Mouse (Mus musculus) CH12.LX (cell line): Measurements from ENCODE around the gene Wasf3. TPM values are rescaled to one million over a fixed set of nuclear protein-coding genes. Genes with fewer than 3 reads are reported as not detected.

Experiments
- DNase-seq: peaks from one replicate; pipeline ENCODE4 v3.0.0-alpha.2; 2013; ENCODE audit errors: extremely low read depth
- H3K27ac ChIP-seq: 2 replicates; pipeline ENCODE4 v1.5.1; 2012; ENCODE audit warnings: low read depth, mild to moderate bottlenecking, control low read depth, moderate library complexity; ENCODE audit not compliant: insufficient read depth
- H3K27me3 ChIP-seq: replicated peaks from 2 replicates; pipeline ENCODE3; 2012; ENCODE audit warnings: inconsistent platforms
- H3K36me3 ChIP-seq, 2 experiments: replicated peaks in 1 of 2; 2 replicates each; pipeline versions ENCODE3 to v1.6.1; 2012; ENCODE audit warnings: inconsistent platforms in 1 of 2, low read length in 1 of 2, mild to moderate bottlenecking in 1 of 2, mixed read lengths in 1 of 2, moderate library complexity in 1 of 2; ENCODE audit not compliant: control insufficient read depth in 1 of 2, insufficient read depth in 1 of 2
- H3K4me1 ChIP-seq, 2 experiments: 2 replicates each; pipeline ENCODE4 v1.6.1; 2012; ENCODE audit warnings: inconsistent platforms in 1 of 2, moderate library complexity in 1 of 2; ENCODE audit not compliant: insufficient read depth in 2 of 2, control insufficient read depth in 1 of 2
- H3K4me2 ChIP-seq: 2 replicates; pipeline ENCODE4 v1.6.1; 2012; ENCODE audit warnings: low read depth, mild to moderate bottlenecking, control low read depth; ENCODE audit not compliant: poor library complexity, insufficient read depth, severe bottlenecking
- H3K4me3 ChIP-seq, 3 experiments: fragments of 150-350 bp in 1 of 3; sonication (generic) in 1 of 3; replicated peaks in 1 of 3; 2 replicates each; pipeline versions ENCODE3 to v1.5.1; 2011 to 2012; ENCODE audit warnings: low read depth in 2 of 3, low read length in 2 of 3, mild to moderate bottlenecking in 2 of 3, moderate library complexity in 2 of 3, control low read depth in 1 of 3, improper control_type of control experiment in 1 of 3, inconsistent platforms in 1 of 3, mixed read lengths in 1 of 3; ENCODE audit not compliant: poor library complexity in 1 of 3
- H3K79me2 ChIP-seq: replicated peaks from 2 replicates; pipeline ENCODE4 v1.6.1; 2012; ENCODE audit warnings: mild to moderate bottlenecking, moderate library complexity; ENCODE audit not compliant: control insufficient read depth, poor library complexity, insufficient read depth, severe bottlenecking; ENCODE audit errors: extremely low read depth
- H3K9ac ChIP-seq: 2 replicates; pipeline ENCODE4 v1.6.1; 2012; ENCODE audit warnings: low read depth, mild to moderate bottlenecking, control low read depth, moderate library complexity; ENCODE audit not compliant: insufficient read depth
- H3K9me3 ChIP-seq: replicated peaks from 2 replicates; pipeline ENCODE3; 2012; ENCODE audit warnings: low read length, inconsistent platforms, mixed read lengths
- CHD2 ChIP-seq: IDR thresholded peaks from 2 replicates; pipeline ENCODE4 v1.6.1; 2011; ENCODE audit warnings: low read length, improper control_type of control experiment
- CTCF ChIP-seq, 2 experiments: IDR thresholded peaks in 1 of 2; conservative IDR thresholded peaks in 1 of 2; 2 replicates each; pipeline ENCODE4 v1.5.1; 2011 to 2012; ENCODE audit warnings: low read depth in 2 of 2, low read length in 2 of 2, improper control_type of control experiment in 1 of 2, inconsistent platforms in 1 of 2, mild to moderate bottlenecking in 1 of 2, moderate library complexity in 1 of 2
- ETS1 ChIP-seq: conservative IDR thresholded peaks from 2 replicates; pipeline ENCODE4 v1.6.1; 2012; ENCODE audit warnings: low read depth, mild to moderate bottlenecking, inconsistent platforms, low read length, improper control_type of control experiment, moderate library complexity
- GABPA ChIP-seq: IDR thresholded peaks from 2 replicates; pipeline ENCODE4 v1.6.1; 2012; ENCODE audit warnings: low read depth, low read length, improper control_type of control experiment, inconsistent platforms; ENCODE audit not compliant: insufficient replicate concordance
- JUND ChIP-seq: conservative IDR thresholded peaks from 2 replicates; pipeline ENCODE4 v1.6.1; 2011; ENCODE audit warnings: low read depth, low read length, improper control_type of control experiment
- KAT2A ChIP-seq: IDR thresholded peaks from 2 replicates; pipeline ENCODE4 v1.6.1; 2012; ENCODE audit warnings: low read length, improper control_type of control experiment, inconsistent platforms; ENCODE audit not compliant: insufficient replicate concordance
- MAX ChIP-seq: IDR thresholded peaks from 2 replicates; pipeline ENCODE4 v1.6.1; 2011; ENCODE audit warnings: low read length, improper control_type of control experiment
- MXI1 ChIP-seq: IDR thresholded peaks from 2 replicates; pipeline ENCODE4 v1.6.1; 2011; ENCODE audit warnings: mild to moderate bottlenecking, low read depth, low read length, improper control_type of control experiment
- MYC ChIP-seq: IDR thresholded peaks from 2 replicates; pipeline ENCODE4 v1.6.1; 2011; ENCODE audit warnings: low read depth, mild to moderate bottlenecking, improper control_type of control experiment, low read length
- NELFE ChIP-seq: IDR thresholded peaks from 2 replicates; pipeline ENCODE4 v1.6.1; 2011; ENCODE audit warnings: low read depth, low read length, improper control_type of control experiment
- NRF1 ChIP-seq: IDR thresholded peaks from 2 replicates; pipeline ENCODE4 v1.6.1; 2014; ENCODE audit warnings: low read depth, mild to moderate bottlenecking, inconsistent platforms, low read length, improper control_type of control experiment, moderate library complexity
- POLR2A ChIP-seq: IDR thresholded peaks from 2 replicates; pipeline ENCODE4 v1.6.1; 2011; ENCODE audit warnings: low read depth, mild to moderate bottlenecking, improper control_type of control experiment, low read length
- RAD21 ChIP-seq: IDR thresholded peaks from 2 replicates; pipeline ENCODE4 v1.6.1; 2011; ENCODE audit warnings: low read depth, mild to moderate bottlenecking, low read length, improper control_type of control experiment, moderate library complexity
- RCOR1 ChIP-seq: conservative IDR thresholded peaks from 2 replicates; pipeline ENCODE4 v1.6.1; 2012; ENCODE audit warnings: low read depth, mild to moderate bottlenecking, inconsistent platforms, low read length, improper control_type of control experiment
- SIN3A ChIP-seq: IDR thresholded peaks from 2 replicates; pipeline ENCODE4 v1.6.1; 2012; ENCODE audit warnings: low read length, improper control_type of control experiment, inconsistent platforms
- UBTF ChIP-seq: IDR thresholded peaks from 2 replicates; pipeline ENCODE4 v1.6.1; 2012; ENCODE audit warnings: low read depth, mild to moderate bottlenecking, inconsistent platforms, low read length, improper control_type of control experiment, moderate library complexity
- ZNF384 ChIP-seq: IDR thresholded peaks from 2 replicates; pipeline ENCODE4 v1.6.1; 2012; ENCODE audit warnings: low read depth, low read length, improper control_type of control experiment, inconsistent platforms
- dilution Hi-C: fragments of 300-500 bp; cut with MboI; formaldehyde crosslinking; loops from 2 replicates; pipeline ENCODE4 v1.14.3; 2020; ENCODE audit warnings: low sequenced_read_pairs; ENCODE audit not compliant: extremely low pct_unique_long_range_greater_than_20kb, extremely low pct_ligation_motif_present
- in situ Hi-C: fragments of 300-500 bp; cut with MboI; formaldehyde crosslinking; loops from 3 replicates; pipeline ENCODE4 v1.14.3; 2019; ENCODE audit warnings: low sequenced_read_pairs, low pct_ligation_motif_present, low pct_unique_long_range_greater_than_20kb, mixed read lengths
- polyA plus RNA-seq: library from polyadenylated mRNA; unstranded; fragments of >175 nt; gene quantifications from 2 replicates; pipeline ENCODE4 v1.2.1, GENCODE M21; 2012; ENCODE audit warnings: low read depth; ENCODE audit not compliant: insufficient read length
- total RNA-seq, 2 experiments: library from RNA; depleted of rRNA; stranded (reverse); fragments of 300-350 nt in 1 of 2; fragments of >200 nt in 1 of 2; gene quantifications; 2 replicates each; pipeline ENCODE4 v1.2.3; 2012 to 2014

Gene Wasf3
- total and polyA plus RNA-seq, 3 experiments = not detected

DNA sequence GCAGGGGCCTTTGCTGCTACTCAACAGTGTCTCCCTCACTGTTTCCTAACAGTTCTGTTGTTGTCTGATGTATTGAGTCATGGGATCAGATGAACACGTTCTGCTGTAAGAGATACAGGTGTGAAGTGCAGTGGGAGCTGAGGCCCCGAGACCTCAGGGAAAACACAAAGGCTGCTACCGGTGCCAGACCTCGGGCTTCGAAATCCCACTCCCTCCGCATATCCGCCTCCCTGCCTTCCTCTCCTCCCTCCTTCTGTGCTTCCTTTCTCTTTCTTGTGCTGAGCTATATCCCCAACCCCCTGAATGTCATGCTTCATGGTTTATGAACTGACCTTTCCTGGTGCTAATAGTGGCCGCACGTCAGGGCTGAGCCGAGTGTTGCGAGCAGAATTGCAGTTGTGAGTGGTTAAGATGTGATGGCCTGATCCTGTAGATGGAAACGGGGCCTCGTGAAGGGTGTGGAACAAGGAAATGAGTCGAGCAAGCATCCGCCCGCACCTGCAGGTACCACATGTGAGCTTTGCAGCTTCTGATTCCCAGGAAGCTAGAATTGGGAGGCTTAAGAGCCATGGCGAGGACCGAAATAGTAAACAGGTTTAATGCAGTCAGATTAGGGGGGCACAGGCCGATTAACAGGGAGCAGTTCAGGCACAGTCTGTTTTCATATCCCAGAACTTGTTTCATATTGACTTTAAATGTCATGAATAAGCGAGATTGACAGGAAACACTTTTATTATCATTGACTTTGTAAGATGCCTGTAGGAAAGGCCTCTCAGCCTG is 31.7 kb downstream of the Wasf3 start:
- Histone ChIP-seq H3K9me3 (no peaks in the 10 kb centered on the region), H3K79me2 (no peaks in the 10 kb centered on the region), H3K27ac (no peak overlapping the region), H3K4me1 (peaks cover 4 to 7% of the 10 kb centered on the region in 2 experiments; a peak in 2 of 4 replicates), H3K4me2 (no peak overlapping the region), H3K9ac (no peak overlapping the region), H3K36me3 (no peaks in the 10 kb centered on the region), H3K27me3 (peaks cover 64% of the 10 kb centered on the region), H3K4me3 (no peak overlapping the region)
- DNase-seq = no peak
- TF ChIP-seq CTCF (conservative IDR thresholded peaks at IDR 0.05 in 1 of 2, IDR thresholded peaks at IDR 0.05 in 1 of 2; ENCODE audit: low read depth in 2 of 2, low read length in 2 of 2) (no peak), POLR2A (no peak)
- in situ Hi-C loops (loop anchor here (10.0 kb wide), 1 partner anchor 82 kb away; no protein-coding TSS in a partner anchor), dilution Hi-C loops (no loop called here)

DNA sequence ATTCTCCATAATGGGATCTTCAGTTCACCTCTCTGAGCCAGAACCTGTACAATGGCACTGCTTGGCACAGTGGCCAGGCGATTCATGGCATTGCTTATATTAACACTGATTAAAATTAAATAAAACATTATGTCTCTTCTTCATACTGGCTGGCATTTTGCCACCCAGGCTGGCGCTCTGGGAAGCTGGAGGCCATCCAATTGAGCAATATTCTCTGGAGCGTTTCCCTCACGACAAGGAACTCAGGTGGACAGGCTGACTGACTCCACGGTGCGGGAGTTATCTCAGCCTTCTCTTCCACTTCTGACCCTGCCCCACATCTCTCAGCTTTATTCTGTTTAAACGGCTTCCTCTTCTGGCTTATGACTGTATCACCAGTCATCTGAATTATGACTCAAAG is 33.3 kb downstream of the Wasf3 start:
- H3K4me3 ChIP-seq = no peak overlapping the region
- H3K79me2 ChIP-seq = no peaks in the 10 kb centered on the region
- no peaks in the 10 kb centered on the region for H3K9me3 ChIP-seq
- no peak for DNase-seq
- TF ChIP-seq NRF1 (no peak), NELFE (no peak), POLR2A (no peak), ETS1 (no peak), JUND (no peak), MAX (no peak), UBTF (no peak), ZNF384 (no peak), MYC (no peak), CHD2 (no peak), KAT2A (no peak), SIN3A (no peak), RCOR1 (no peak), MXI1 (no peak), RAD21 (no peak), GABPA (no peak)
- in situ Hi-C loops = loop anchor here (10.0 kb wide), 1 partner anchor 83 kb away; no protein-coding TSS in a partner anchor
- H3K27me3 ChIP-seq = peaks cover 49% of the 10 kb centered on the region
- no peak overlapping the region for H3K4me2 ChIP-seq
- no peaks in the 10 kb centered on the region for H3K4me1 ChIP-seq
- H3K27ac ChIP-seq = no peak overlapping the region
- H3K9ac ChIP-seq = no peak overlapping the region
- dilution Hi-C loops = no loop called here
- H3K36me3 ChIP-seq = no peaks in the 10 kb centered on the region
